Mouse (Mus musculus): ENCODE data around the gene Mtif3. TPM values are rescaled to one million over a fixed set of nuclear protein-coding genes. Genes with fewer than 3 reads are reported as not detected.

The Mtif3 gene
- total RNA-seq, 1 experiment: 17.9 TPM

DNA sequence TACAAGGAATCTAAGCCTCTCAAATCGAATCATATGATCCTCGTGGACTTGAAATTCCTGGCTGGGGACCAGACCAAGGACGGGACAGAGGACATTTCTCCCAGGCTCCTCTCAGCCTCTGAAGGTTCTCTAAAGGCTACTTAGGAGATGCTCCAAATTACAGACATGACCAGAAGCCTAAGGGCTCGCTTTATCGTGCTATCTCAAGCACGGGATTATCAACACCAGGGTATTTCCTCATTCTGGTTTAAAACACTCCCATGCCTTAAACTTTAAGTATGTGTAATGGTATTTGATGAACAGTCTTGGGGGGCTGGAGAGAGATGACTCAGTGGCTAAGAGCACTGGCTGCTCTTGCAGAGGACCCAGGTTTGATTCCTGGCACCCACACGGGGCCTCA lies 32.2 kb downstream of the Mtif3 start:
- Histone ChIP-seq H3K9me3 (ENCODE audit: control insufficient read depth, insufficient read depth, low read depth, low read length) (no peaks in the 10 kb centered on the region), H3K4me3 (ENCODE audit: insufficient read depth in 1 of 2, low read depth in 1 of 2, low read length in 2 of 2, poor library complexity in 1 of 2, severe bottlenecking in 1 of 2) (no peak overlapping the region), H3K27ac (ENCODE audit: insufficient read depth, low read depth, low read length, poor library complexity, severe bottlenecking) (no peak overlapping the region), H3K36me3 (ENCODE audit: control insufficient read depth, insufficient read depth, low read length, poor library complexity, severe bottlenecking) (no peaks in the 10 kb centered on the region), H3K4me1 (ENCODE audit: control insufficient read depth in 2 of 2, insufficient read depth in 2 of 2, low read length in 2 of 2, poor library complexity in 1 of 2) (peaks cover 0 to 7% of the 10 kb centered on the region in 2 experiments; a peak in 2 of 4 replicates), H3K9ac (ENCODE audit: insufficient read depth, low read depth, low read length, poor library complexity, severe bottlenecking) (no peak overlapping the region)
- no peak for DNase-seq (ENCODE audit: low read depth, low spot score)
- no peak for TF ChIP-seq MAFK (IDR thresholded peaks at IDR 0.05; ENCODE audit: insufficient read depth, low read depth, low read length)
- no peak for TF ChIP-seq CHD2 (IDR thresholded peaks at IDR 0.05; ENCODE audit: low read depth, low read length)
- no peak for TF ChIP-seq HCFC1 (IDR thresholded peaks at IDR 0.05; ENCODE audit: borderline replicate concordance, insufficient read depth, low read length)
- TF ChIP-seq ZNF384 (IDR thresholded peaks at IDR 0.05; ENCODE audit: low read depth, low read length): no peak
- no peak for TF ChIP-seq ZC3H11A (IDR thresholded peaks at IDR 0.05; ENCODE audit: borderline replicate concordance, low read depth, low read length)
- in situ Hi-C loops (cut with MboI; ENCODE audit: low sequenced_read_pairs in 2 of 2, unreplicated experiment in 2 of 2): no loop called here

DNA sequence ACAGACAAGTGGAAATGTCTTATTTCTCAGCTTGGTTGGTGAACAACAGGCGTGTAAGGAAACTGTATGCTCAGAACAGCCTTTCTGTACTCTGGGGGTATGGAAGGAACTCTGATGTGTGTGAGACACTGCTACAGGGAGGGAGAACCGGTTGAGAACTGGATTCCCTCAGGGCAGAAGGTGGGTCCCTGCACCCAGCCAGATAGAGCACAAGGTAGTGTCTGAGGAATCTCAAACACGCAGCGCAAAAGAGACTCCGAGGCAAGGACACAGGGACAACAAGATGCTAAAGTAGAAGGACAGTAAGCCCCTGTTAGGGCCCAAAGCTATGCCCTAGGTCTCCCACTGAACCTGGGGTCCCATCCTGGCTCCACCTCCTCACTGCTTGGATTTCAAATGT lies 36.9 kb downstream of the Mtif3 start:
- in situ Hi-C loops (cut with MboI; ENCODE audit: low sequenced_read_pairs in 2 of 2, unreplicated experiment in 2 of 2): no loop called here
- DNase-seq (ENCODE audit: low read depth, low spot score): no peak
- Histone ChIP-seq H3K9ac (ENCODE audit: insufficient read depth, low read depth, low read length, poor library complexity, severe bottlenecking) (no peak overlapping the region), H3K9me3 (ENCODE audit: control insufficient read depth, insufficient read depth, low read depth, low read length) (no peaks in the 10 kb centered on the region), H3K4me1 (ENCODE audit: control insufficient read depth in 2 of 2, insufficient read depth in 2 of 2, low read length in 2 of 2, poor library complexity in 1 of 2) (peaks cover 0 to 12% of the 10 kb centered on the region in 2 experiments; a peak in 3 of 4 replicates), H3K4me3 (ENCODE audit: insufficient read depth in 1 of 2, low read depth in 1 of 2, low read length in 2 of 2, poor library complexity in 1 of 2, severe bottlenecking in 1 of 2) (no peak overlapping the region), H3K27ac (ENCODE audit: insufficient read depth, low read depth, low read length, poor library complexity, severe bottlenecking) (peak overlapping the region; percentile 66; the same call in 1 of the 2 replicates), H3K36me3 (ENCODE audit: control insufficient read depth, insufficient read depth, low read length, poor library complexity, severe bottlenecking) (no peaks in the 10 kb centered on the region)
- TF ChIP-seq CHD2 (IDR thresholded peaks at IDR 0.05; ENCODE audit: low read depth, low read length): no peak

DNA sequence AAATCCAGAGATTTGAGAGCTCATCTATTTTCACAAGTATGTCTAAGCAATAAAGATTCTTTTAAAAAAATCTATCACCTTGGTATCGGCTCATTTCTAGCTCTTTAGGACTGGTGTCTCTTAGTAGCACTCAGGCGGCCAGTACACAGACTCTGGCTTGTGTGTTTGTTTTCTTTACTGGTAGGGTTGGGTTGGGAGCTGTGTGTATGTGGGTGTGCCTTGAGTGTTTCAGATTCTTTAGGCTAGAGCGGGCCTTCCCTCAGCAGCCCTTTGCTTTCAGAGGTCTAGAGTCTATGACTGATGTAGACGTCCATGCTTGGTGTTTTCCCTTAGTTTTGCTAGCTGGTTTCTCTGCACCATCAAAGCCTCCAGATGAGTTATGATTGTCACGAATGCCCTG lies 40.1 kb downstream of the Mtif3 start:
- no peaks in the 10 kb centered on the region for H3K9me3 ChIP-seq (ENCODE audit: control insufficient read depth, insufficient read depth, low read depth, low read length)
- in situ Hi-C loops (cut with MboI; ENCODE audit: low sequenced_read_pairs in 2 of 2, unreplicated experiment in 2 of 2): no loop called here
- H3K4me3 ChIP-seq (ENCODE audit: insufficient read depth in 1 of 2, low read depth in 1 of 2, low read length in 2 of 2, poor library complexity in 1 of 2, severe bottlenecking in 1 of 2): no peak overlapping the region
- TF ChIP-seq ZC3H11A (IDR thresholded peaks at IDR 0.05; ENCODE audit: borderline replicate concordance, low read depth, low read length) (no peak), MAFK (IDR thresholded peaks at IDR 0.05; ENCODE audit: insufficient read depth, low read depth, low read length) (no peak), CHD2 (IDR thresholded peaks at IDR 0.05; ENCODE audit: low read depth, low read length) (no peak), ZNF384 (IDR thresholded peaks at IDR 0.05; ENCODE audit: low read depth, low read length) (no peak), HCFC1 (IDR thresholded peaks at IDR 0.05; ENCODE audit: borderline replicate concordance, insufficient read depth, low read length) (no peak)
- no peaks in the 10 kb centered on the region for H3K36me3 ChIP-seq (ENCODE audit: control insufficient read depth, insufficient read depth, low read length, poor library complexity, severe bottlenecking)
- H3K9ac ChIP-seq (ENCODE audit: insufficient read depth, low read depth, low read length, poor library complexity, severe bottlenecking): no peak overlapping the region
- H3K4me1 ChIP-seq (ENCODE audit: control insufficient read depth in 2 of 2, insufficient read depth in 2 of 2, low read length in 2 of 2, poor library complexity in 1 of 2): peaks cover 3 to 19% of the 10 kb centered on the region in 2 experiments; a peak in 3 of 4 replicates
- H3K27ac ChIP-seq (ENCODE audit: insufficient read depth, low read depth, low read length, poor library complexity, severe bottlenecking): peak overlapping the region; percentile 52; the same call in 1 of the 2 replicates
- no peak for DNase-seq (ENCODE audit: low read depth, low spot score)

DNA sequence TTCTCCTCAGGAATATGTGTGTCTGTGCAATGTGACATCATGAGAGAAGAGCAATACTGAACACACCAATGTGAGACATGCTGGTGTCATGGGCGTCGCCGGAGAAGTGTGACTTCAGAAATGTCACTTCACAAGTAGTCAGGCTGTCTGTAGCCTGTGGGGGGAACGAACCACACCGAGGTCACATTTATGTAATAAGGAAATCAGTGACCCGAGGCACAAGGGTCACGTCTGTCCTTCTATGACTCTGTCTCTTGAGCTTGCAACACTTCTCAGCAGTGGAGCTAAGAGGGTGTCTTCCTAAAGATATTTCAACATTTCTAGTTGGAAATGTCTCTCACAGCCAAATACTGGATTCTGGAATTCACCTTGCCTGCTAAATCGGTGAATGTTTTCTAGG lies 42.4 kb downstream of the Mtif3 start:
- H3K27ac ChIP-seq (ENCODE audit: insufficient read depth, low read depth, low read length, poor library complexity, severe bottlenecking): no peak overlapping the region; the same call in 1 of the 2 replicates
- DNase-seq (ENCODE audit: low read depth, low spot score): no peak
- in situ Hi-C loops (cut with MboI; ENCODE audit: low sequenced_read_pairs in 2 of 2, unreplicated experiment in 2 of 2): no loop called here
- H3K36me3 ChIP-seq (ENCODE audit: control insufficient read depth, insufficient read depth, low read length, poor library complexity, severe bottlenecking): no peaks in the 10 kb centered on the region
- H3K9me3 ChIP-seq (ENCODE audit: control insufficient read depth, insufficient read depth, low read depth, low read length): no peaks in the 10 kb centered on the region
- H3K4me1 ChIP-seq (ENCODE audit: control insufficient read depth in 2 of 2, insufficient read depth in 2 of 2, low read length in 2 of 2, poor library complexity in 1 of 2): peaks cover 3 to 14% of the 10 kb centered on the region in 2 experiments; a peak in 2 of 4 replicates
- no peak overlapping the region for H3K4me3 ChIP-seq (ENCODE audit: insufficient read depth in 1 of 2, low read depth in 1 of 2, low read length in 2 of 2, poor library complexity in 1 of 2, severe bottlenecking in 1 of 2)
- TF ChIP-seq ZNF384 (IDR thresholded peaks at IDR 0.05; ENCODE audit: low read depth, low read length): no peak
- no peak overlapping the region; the same call in 1 of the 2 replicates for H3K9ac ChIP-seq (ENCODE audit: insufficient read depth, low read depth, low read length, poor library complexity, severe bottlenecking)

Measured in ES-E14 (cell line).